Mouse (Mus musculus) retina, postnatal 1 day (tissue): ENCODE data around the gene Pjvk.
"Not testable (repeated sequence)": the region's sequence is repeated elsewhere in the genome, so short reads cannot be mapped to it uniquely, and the experiment has no call there.

Experiments
- DNase-seq: peaks from one replicate; pipeline ENCODE4 v3.0.0-alpha.2; 2012

The Pjvk gene

DNA sequence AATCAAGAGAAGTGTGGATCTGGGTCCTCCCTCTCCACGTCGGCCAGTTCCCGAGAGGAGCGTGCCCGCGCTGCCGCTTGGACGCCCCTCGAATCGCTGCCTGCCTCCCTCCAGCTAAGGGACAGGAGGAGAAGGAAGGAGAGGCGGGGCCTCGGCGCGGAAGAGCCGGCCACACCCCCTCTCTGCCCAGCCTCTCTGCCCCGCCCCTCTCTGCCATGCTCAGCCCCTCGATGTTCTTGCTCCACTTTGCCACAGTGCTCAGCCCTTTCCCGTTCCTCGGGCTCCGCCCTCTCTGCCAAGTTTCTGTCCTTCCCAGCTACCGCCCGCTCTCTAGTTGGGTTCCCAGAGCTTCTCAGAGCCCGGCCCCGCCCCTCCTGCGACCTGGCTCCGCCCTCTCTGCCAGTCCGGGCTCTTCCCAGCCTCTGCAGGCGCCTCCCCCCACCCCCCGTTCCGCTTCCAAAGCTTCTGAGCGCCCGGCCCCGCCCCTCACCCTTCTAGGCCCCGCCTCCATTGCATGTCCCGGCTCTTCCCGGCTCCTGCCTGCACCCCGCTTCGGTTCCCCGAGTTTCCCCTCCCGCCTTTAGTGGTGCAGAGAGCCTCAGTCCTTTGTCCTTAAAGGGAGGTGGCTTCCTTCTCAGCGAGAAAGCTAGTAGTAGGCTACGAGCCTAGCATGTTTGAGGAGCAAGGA is at the start of gene Pjvk, which contains the start of gene Prkra:
TSS of gene Pjvk (plus strand) at position 594 of the 688 bp plus-strand sequence.
TSS of gene Prkra (minus strand) at position 133 of the 688 bp plus-strand sequence.
- peak; percentile 99 for DNase-seq

DNA sequence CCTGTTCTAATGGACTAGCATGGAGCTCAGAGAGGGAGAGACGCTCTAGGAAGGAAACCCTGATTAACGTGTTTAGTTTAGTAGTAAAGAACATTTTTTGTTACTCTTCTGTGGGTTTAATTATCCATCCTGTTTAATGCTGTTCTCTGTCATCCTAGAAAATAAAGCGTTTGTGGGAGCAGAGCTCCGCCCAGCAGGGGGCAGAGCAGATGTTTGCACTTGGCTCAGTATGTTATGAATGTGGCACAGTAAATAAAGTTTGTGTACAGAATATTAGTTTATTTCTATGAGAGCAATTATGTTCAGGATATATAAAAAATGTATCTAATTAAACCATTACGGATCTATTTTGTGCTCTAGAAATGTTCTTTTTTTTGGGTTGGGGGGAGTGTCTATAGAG is 49.1 kb upstream of the Pjvk start:
- DNase-seq: peak; percentile 16

DNA sequence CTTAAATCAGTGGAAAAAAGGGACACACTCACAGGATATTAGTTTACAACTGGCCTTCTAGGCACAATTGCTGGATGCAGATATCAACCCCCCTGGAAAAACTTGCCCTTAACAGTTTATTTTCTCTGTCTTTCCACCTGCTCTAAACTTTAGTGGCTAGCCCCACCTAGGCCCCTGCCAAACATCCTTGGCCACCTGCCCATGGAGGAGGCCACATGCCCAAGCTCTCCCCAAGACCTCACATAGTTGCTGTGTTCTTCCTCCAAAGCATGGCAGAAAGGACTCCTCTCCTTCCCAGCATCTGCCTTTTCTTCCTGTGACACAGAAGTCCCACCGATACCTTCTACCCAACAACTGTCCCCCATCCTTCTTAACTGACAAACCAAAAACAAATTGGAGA is 46.0 kb upstream of the Pjvk start:
- DNase-seq: no peak

DNA sequence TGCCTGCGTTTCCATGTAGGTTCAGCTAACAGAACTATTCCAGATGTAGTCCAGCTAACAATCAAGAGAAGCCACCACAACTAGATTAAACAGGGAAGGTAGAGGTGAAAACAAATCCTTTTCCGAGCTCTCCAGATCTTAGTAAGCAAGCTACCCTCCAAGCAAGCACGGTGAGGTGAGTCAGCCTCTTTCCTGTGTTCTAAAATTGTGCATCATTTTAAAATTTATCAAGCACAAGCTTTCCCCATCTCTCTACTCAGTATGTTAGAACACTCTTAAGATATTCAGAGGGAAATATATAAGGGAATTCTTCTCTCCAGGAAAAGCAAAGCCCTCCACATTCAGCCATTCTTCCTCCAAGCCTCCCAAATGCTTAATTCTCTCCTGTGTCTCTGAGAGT is 41.6 kb upstream of the Pjvk start:
- DNase-seq: no peak

DNA sequence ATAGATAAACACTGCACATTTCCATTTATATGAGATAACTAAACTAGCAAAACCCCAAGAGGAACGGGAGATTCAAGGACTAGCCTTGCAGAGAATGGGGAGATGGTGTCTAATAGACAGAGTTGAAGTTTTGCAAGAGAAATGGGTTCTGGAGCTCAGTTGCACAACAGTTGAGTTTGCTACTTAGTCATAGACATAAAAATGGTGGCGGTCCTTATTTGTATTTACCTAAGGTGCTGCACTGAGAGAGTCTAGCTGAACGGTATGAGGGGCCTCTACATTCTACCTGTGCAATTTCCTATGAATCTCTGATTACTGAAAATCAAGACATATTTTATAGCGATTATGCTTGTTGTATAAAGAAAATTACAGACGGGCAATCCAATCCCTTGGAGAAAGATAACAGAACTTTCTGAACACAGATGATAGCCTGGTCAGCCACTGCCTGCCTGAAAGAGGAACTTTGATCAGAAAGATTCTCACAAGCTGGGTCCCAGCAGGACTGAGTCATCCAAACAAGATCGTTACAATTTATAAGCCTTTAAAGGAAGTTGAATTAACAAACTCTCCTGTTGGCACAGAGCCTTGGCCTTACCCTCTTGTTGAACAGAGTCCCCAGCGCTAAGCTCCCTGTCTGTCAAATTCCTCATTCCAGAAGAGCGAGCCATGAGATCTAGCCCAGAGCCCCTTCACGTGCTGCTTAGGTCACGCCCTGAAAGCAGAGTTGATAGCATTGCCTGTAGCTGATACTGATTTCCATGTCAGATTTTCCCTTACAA is 37.8 kb upstream of the Pjvk start:
- no peak for DNase-seq

DNA sequence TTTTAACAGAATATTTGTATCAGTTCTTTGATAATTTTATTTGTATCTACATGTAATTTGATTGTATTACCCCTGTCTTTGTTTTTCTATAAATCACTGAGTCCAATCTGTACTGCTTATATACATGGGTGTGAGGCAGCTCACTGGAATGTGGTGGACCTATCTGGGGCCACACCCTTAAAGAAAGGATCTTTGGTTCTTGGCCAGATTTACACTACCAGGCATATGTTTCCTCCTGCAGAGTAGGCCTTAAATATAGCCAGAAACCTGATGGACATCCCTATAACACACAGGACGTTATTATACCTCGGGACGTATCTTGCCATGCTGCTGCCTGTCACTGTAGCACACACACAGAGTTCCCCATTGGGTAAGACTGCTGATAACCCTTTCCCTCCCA is 36.3 kb upstream of the Pjvk start:
- DNase-seq: no peak

DNA sequence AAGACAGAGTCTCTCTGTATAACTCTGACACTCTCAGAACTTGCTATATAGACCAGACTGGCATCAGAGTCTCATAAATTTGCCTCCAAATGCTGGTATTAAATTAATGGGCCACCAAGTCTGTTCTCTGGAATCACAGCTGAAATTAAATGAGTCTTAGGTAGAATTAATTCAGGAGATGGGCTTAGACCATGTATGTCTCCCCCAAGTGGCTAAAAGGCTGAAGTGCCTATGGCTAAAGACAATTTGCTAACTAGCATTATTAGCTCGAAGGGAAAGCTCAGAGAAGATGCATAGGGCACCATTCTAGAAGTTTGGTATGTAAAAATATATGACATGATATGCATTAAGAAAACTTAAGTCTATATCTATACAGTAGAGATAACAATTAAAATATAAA is 30.2 kb upstream of the Pjvk start:
- peak; percentile 75 for DNase-seq

DNA sequence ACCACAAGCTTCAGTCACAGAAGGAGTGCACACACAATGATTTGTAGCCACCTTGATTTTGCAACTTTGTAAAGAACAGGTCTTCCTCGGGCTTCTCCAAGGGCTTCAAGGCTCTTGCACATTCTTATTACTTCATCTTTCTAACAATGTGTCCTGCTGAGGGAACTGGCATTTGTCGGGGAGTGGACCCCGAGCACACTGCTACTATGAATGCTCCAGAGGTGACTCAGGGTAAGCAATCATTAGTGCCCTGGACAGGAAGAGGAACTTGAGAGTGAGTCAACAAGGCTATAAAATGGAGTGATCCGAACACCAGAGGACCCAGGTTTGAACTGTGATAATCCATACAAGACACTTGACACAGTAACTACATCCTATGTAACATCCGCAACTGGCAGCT is 28.1 kb upstream of the Pjvk start:
- DNase-seq: no peak

DNA sequence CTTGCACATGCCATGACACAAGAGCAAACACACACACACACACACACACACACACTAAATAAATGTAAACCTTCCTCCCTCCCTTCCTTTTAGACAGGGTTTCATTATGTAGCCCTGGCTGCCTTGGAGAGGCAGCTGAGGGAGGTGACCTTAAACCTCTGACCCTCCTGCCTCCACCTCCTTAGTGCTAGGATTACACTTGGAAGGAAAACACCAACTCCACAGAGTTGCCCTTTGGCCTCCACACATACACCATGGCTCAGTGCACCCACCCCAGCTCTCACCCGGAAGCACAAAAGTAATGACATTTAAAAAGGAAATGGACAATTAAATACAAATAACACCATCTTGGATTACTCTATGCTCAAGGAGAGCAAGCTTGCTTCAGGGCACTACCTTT is 26.6 kb upstream of the Pjvk start:
- DNase-seq: no peak

DNA sequence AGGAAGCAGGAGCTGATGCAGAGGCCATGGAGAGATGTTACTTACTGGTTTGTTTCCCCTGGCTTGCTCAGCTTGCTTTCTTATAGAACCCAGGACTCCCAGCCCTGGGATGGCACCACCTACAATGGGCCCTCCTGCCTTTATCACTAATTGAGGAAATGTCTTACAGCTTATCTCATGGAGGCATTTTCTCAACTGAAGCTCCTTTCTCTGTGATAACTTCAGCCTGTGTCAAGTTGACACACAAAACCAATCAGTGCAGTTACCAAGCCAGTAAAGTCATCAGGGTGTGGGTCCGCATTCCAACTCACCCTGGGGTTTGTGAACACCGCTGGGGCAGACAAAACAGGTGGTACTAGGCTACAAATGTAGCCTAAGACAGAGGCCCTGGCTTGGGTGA is 26.0 kb upstream of the Pjvk start:
- not testable (repeated sequence) for DNase-seq

DNA sequence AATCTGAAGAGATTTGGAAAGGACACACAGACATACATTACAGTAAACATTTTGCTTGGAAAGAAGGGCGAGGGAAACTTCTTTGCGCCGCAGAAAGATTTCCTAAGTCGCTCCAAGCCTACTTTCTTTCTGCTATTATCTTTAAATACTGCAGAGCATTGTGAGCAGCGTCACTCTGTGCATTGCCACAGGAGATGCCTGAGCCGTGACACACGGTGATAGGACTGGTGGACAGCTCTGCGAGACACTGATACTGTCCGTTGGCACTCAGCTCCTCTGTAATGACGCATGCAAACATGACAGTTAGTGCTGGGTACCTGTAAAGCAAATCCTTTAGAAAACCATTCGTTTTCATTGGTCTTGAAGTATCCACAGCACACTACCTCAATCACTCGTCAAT is 18.0 kb upstream of the Pjvk start:
- DNase-seq: no peak

DNA sequence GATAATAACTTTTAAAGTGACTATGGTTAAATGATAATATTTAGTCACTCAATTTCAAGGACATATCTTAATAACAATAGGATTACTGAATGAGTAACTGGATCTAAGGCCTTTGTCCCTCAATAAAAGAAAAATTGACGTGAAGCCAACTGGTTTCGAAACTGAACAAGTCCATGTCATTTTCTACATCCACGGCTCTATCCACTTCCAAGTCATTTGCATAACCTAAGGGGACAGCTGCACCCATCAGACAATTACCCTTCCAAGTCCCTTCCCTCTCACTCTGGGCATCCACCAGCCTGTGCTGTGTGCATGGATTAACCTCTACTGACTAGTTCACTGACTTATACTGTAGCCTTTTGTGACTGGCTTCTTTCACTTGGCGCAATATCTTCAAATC is 16.7 kb upstream of the Pjvk start:
- no peak for DNase-seq

DNA sequence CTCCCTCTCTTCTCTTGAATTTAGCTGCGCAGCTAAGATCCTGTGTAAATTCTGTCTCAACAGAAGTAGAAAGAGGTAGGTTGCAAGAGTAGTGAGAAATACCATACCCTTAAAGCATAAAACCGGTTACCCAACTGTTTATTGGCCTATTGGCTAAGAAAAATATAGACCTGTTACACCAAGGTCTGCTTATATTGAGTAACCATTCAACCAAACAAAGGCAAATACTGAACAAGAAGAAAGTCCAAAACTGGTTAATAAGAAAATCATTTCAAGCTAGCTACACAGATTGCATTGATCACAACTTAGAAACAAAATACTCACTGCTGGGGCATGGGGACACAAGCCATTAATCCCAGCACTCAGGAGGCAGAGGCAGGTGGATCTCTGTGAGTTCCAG is 8.6 kb upstream of the Pjvk start:
- no peak for DNase-seq

DNA sequence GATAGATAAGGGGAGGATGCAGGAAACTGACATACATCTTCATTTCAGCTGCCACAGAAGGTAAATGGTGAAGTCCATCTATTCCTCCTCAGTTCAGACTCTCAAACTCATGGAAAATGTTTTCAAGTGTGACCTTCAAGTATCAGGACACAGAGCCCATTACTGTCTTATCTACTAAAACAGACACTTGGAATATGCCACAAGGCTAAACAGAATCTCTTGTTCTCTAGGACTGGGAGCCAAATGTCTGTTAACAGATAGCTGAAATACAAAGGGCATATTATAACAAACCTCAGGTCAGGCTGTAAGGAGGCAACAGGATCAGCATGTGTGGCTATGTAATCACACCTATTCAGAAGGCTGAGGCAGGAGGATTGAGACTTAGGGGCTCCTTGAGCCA is 4.5 kb upstream of the Pjvk start:
- no peak for DNase-seq

DNA sequence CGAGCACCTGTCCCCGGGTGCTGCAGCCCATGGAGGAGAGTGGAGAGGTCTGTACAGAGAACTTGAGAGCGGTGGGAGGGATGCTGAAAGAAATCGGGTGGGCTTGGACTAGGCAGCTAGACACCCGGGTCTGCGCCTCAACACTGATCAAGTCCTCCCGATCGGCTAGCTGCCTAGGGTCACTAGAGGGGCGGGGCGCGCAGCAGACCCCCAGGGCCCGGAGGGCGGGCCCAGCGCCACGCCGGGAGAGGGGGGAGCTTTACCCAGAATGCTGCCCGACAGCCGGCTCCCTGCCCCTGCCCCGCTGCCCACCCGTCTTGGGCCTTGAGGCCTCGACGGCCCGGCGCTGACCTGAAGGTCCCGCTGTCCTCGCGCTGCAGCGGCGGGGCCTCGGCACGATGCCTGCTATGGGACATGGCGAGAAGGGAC is 821 bp upstream of the Pjvk start:
- no peak for DNase-seq

DNA sequence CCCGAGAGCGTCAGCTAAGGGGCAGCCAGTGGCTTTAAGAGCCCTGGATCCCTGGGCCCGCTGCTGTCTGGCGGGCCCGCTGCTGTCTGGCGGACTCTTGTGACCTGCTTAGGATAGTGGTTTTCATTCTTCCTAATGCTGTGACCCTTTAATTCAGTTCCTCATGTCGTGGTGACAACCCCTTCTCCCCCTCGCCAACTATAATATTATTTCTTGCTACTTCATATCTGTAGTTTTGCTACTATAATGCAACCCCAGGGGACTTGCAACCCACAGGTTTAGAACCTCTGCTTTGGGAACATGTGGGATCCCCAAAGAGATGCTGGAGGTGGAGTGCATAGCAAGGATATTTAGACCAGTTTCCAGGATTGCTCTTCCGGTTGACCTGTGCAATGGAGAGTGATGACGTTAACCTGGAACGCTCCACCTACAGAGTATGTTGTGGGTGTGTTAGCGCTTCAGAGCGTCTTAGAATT is 428 bp downstream of the Pjvk start:
- peak; percentile 63 for DNase-seq

DNA sequence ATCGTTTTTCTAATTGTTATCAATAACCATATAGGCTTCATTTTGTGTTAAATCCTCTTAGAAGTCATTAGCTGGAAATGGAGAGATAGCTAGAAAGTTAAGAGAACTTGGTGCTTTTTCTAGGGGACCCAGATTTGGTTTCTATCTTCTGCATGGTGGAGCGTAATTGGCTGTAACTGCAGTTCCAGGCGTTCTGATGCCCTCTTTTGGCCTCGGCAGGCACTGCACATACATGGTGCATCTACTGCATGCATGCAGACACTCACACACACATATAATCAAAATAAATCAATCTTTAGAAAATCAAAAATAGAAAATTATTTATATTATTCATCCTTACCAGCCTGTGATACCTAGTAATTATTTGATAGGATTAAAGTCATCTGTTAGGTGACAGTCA is 4.8 kb downstream of the Pjvk start:
- DNase-seq: no peak

DNA sequence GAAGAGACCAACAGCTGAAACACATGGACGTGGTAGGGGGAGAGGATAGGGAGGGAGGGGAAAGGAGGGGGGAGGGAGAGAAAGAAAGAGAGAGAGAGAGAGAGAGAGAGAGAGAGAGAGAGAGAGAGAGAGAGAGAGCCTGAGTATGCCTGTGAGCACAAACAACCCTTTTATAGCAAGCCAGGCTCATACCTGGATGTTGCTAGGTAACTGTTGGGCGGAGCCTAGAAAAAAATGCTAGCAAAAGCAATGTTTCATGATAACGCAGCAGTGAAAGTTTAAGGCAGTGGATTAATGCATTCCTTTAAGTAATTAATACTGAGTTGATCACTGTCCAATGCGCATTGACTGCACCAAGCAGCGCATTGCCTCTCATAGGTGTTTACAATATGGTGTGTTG is 6.4 kb downstream of the Pjvk start:
- DNase-seq: no peak

DNA sequence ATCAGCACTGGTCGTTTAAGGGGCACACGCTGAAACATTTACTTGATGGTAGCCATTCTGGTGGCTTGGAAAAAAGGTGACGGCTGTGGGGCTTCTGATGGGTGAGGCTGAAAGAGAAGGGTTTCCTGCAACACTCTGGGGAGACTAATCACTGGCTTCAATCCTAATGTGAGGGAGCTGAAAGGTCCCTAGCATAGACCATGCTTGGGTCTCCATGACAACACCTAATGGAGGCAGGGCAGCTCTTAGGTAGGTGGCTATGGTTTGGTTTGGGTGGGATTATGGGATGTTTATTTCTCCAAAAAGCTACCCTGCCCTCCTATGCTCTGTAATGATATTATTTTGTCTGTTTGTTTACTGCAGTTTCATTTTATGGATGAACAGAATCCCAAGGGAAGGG is 7.2 kb downstream of the Pjvk start:
- no peak for DNase-seq

DNA sequence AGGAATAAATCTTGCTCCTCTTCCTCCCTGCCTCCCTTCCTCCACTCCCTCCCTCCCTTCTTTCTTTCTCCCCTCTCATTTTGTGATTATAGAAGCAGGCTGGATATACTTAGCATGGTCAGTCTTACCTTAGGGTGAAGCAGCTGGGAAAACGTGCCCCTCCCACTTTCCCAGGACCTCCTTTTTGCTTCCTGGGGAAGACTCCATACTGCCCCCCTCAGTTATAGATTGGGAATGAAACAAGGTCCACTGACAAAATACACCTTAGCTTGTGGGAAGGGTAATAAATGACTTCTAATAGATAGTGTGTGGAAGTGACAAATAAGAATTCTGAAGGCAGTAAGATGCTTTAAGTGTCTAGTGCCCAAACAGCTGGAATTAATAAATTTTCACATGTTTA is 7.7 kb downstream of the Pjvk start:
- DNase-seq: peak; percentile 56

DNA sequence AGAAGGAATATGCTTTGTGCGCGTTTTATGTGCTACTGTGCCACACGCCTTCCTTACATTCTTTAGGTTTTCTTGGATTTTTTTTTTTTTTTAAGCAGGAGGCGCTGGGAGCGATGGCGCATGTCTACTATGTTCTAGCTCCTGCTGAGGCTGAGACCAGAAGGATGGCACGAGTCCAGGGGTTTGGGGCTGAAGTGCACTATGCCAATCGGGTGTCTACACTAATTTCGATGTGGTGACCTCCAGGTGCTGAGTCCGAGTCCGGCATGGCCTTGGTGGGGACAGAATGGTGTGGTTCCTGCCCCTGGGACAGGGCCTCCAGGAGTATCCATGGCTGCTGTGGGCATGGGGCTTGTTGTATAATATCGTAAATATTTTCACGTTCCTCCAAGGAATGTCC is 10.3 kb downstream of the Pjvk start:
- DNase-seq: no peak

DNA sequence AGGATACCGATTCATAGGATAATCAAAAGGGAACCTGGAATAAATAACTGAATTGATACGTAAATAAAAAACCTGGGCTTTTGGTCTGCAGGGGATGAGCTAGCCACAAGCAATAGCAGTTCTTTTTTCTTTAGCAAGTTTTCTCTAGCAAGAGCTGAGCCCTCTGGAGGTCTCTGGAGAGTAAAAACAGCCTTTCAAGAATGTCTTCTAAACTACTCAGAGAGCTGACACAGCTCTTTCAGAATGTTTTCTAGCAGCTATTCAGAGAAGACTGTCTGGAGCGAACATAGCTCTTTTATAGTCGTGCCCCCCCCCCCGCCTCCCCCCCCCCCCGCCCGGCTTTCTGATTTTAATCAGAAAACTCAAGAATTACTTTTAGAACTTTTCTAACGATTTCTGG is 11.1 kb downstream of the Pjvk start:
- DNase-seq: no peak

DNA sequence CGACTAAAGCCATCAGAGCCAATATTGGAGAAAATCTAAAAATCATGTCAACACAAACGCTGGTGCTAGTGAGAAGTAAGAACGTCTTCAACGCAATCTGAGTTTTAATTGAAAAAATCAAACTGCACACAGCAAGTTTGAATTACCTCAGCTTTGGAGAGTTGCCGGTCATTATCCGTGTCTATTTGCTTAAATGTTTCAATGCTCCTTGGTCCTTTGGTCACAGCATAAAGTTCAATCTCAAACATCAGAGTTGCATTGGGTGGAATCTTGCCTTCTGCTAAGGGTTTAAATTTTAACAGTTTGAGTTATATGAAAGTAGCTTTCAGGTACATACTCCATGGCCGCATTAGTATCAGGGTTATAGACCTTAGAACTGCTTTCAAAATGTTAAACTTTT is 17.3 kb downstream of the Pjvk start:
- no peak for DNase-seq

DNA sequence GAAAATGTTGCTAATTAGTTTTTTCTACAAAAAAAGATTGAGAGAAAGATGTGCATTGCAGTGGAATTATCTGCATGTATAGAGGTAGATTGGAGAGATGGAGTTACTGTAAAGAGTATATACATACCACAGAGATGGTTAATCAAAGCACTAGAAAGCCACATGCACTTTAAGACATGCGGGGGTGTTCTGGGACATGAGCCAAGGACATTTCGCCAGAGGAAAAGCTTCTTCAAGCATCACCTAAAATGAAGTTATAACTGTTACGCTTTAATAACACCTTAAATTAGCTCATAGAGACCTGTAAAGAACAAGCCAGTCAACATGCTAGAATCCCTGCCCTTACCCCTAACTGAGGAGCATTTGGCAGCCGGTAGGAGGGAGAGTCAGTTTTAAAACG is 18.9 kb downstream of the Pjvk start:
- no peak for DNase-seq

DNA sequence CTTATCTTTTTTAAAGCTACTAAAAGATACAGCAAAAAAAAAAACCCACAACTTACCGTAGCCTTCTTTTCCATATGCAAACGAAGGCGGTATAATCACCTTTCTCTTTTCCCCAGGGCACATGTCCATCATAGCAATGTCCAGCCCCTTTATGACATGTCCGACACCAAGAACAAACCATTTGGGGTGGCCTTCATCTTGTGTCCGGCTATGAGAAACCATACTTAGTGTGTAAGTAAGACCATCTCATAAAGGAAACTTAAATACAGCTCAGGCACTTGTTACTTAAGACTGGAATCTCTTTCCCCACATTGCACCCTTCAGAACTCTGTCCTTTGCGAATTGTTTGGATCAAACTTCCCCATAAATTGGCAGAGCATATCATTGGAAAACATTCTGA is 23.4 kb downstream of the Pjvk start:
- DNase-seq: no peak
